Mouse (Mus musculus): ENCODE data around the gene Hspa1b. TPM values are rescaled to one million over a fixed set of nuclear protein-coding genes. Genes with fewer than 3 reads are reported as not detected.

Gene Hspa1b
- polyA plus RNA-seq, 1 experiment, result 38.8 TPM

DNA sequence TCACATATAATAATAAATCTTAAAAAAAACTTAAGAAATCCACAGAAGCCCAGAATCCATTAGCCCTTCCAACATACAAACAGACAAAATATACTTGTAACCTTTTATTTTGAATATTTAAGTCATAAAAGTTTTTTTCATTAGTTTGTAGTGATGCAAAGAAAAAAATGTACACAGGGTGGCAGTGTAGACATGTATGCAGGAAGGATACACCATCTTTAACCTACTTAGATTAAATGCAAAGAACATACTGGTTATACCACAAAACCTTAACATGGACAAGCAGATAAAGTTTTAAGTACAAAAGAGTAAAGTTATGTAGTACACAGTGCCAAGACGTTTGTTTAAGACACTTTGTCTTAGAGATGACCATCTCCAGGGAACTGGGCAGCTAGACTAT lies 2.7 kb downstream of the Hspa1b start:
- DNase-seq, result no peak
- Histone ChIP-seq H3K36me3 (ENCODE audit: control insufficient read depth, insufficient read depth, low read length) (no peaks in the 10 kb centered on the region), H3K27me3 (replicated peaks; ENCODE audit: control insufficient read depth, insufficient read depth, low read length) (no peaks in the 10 kb centered on the region), H3K4me3 (ENCODE audit: insufficient read depth, low read depth, low read length) (no peak overlapping the region), H3K4me1 (ENCODE audit: control insufficient read depth, insufficient read depth, low read length) (peaks cover 8% of the 10 kb centered on the region; the same call in 1 of the 2 replicates), H3K27ac (ENCODE audit: insufficient read depth, low read depth, low read length) (no peak overlapping the region)
- WGBS, result 34% methylated on average over 1 of the region's 1 CpGs
- TF ChIP-seq POLR2A (IDR thresholded peaks at IDR 0.05; ENCODE audit: low read depth, low read length) (no peak), CTCF (conservative IDR thresholded peaks at IDR 0.05; ENCODE audit: insufficient read depth, insufficient read length, low read depth, low read length) (no peak)

DNA sequence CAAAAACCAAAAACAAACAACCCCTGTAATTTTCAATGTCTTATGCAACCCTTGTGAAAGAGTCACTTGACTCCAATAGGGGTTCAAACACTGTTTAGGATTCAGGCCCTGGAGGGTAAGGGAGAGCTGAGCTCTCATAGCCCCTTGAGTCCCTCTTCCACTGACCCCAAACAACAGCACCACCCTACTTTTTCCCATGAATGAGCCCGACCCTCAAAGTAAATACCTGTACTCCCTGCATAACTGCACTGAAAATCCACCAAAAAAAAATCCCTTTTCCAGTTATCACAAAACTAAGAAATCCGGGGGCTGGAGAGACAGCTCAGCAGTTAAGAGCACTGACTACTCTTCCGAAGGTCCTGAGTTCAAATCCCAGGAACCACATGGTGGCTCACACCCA lies 3.2 kb downstream of the Hspa1b start:
- no peaks in the 10 kb centered on the region for H3K27me3 ChIP-seq (replicated peaks; ENCODE audit: control insufficient read depth, insufficient read depth, low read length)
- WGBS, result 82% methylated on average over 3 of the region's 3 CpGs
- no peak for DNase-seq
- TF ChIP-seq POLR2A (IDR thresholded peaks at IDR 0.05; ENCODE audit: low read depth, low read length) (no peak), CTCF (conservative IDR thresholded peaks at IDR 0.05; ENCODE audit: insufficient read depth, insufficient read length, low read depth, low read length) (no peak)
- H3K27ac ChIP-seq (ENCODE audit: insufficient read depth, low read depth, low read length), result no peak overlapping the region
- H3K36me3 ChIP-seq (ENCODE audit: control insufficient read depth, insufficient read depth, low read length), result no peaks in the 10 kb centered on the region
- H3K4me1 ChIP-seq (ENCODE audit: control insufficient read depth, insufficient read depth, low read length), result peaks cover 8% of the 10 kb centered on the region; the same call in 1 of the 2 replicates
- H3K4me3 ChIP-seq (ENCODE audit: insufficient read depth, low read depth, low read length), result no peak overlapping the region

DNA sequence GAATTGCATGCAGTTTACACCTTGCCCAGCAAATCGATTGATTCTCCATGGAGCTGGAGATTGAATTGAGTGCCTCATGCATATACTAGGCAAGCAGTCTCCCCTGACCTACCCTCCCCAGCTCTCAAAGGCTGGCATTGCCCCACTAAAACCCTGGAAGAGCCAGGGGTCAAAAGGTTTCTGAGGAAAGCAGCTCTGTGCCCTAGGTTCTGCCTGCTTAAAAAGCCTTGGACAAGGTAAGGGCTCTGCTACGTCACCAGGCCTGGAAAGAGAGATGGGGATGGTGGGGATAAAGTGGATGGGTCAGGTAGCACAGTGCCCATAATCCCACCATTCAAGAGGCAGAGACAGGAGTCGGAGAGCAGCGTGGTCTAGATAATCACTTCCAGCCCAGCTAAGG lies 4.2 kb downstream of the Hspa1b start:
- DNase-seq, result no peak
- TF ChIP-seq CTCF (conservative IDR thresholded peaks at IDR 0.05; ENCODE audit: insufficient read depth, insufficient read length, low read depth, low read length) (no peak), POLR2A (IDR thresholded peaks at IDR 0.05; ENCODE audit: low read depth, low read length) (no peak)
- Histone ChIP-seq H3K27ac (ENCODE audit: insufficient read depth, low read depth, low read length) (no peak overlapping the region), H3K27me3 (replicated peaks; ENCODE audit: control insufficient read depth, insufficient read depth, low read length) (no peaks in the 10 kb centered on the region), H3K36me3 (ENCODE audit: control insufficient read depth, insufficient read depth, low read length) (no peaks in the 10 kb centered on the region), H3K4me3 (ENCODE audit: insufficient read depth, low read depth, low read length) (no peak overlapping the region), H3K4me1 (ENCODE audit: control insufficient read depth, insufficient read depth, low read length) (peaks cover 9% of the 10 kb centered on the region; the same call in 1 of the 2 replicates)
- whole genome bisulfite sequencing, result 87% methylated on average over 4 of the region's 4 CpGs

- peaks cover 9% of the 10 kb centered on the region; the same call in 1 of the 2 replicates for H3K4me1 ChIP-seq (ENCODE audit: control insufficient read depth, insufficient read depth, low read length)
- H3K27me3 ChIP-seq (replicated peaks; ENCODE audit: control insufficient read depth, insufficient read depth, low read length), result no peaks in the 10 kb centered on the region
- no peak overlapping the region for H3K27ac ChIP-seq (ENCODE audit: insufficient read depth, low read depth, low read length)
- WGBS, result 39% methylated on average over 4 of the region's 4 CpGs
- H3K4me3 ChIP-seq (ENCODE audit: insufficient read depth, low read depth, low read length), result no peak overlapping the region
- H3K36me3 ChIP-seq (ENCODE audit: control insufficient read depth, insufficient read depth, low read length), result no peaks in the 10 kb centered on the region
- peak; percentile 80 for DNase-seq
- TF ChIP-seq CTCF (conservative IDR thresholded peaks at IDR 0.05; ENCODE audit: insufficient read depth, insufficient read length, low read depth, low read length), result no peak
- no peak for TF ChIP-seq POLR2A (IDR thresholded peaks at IDR 0.05; ENCODE audit: low read depth, low read length)
Measured at GRCm38 (mm10) chr17:34953904-34954303, 5.1 kb downstream of the Hspa1b start.

DNA sequence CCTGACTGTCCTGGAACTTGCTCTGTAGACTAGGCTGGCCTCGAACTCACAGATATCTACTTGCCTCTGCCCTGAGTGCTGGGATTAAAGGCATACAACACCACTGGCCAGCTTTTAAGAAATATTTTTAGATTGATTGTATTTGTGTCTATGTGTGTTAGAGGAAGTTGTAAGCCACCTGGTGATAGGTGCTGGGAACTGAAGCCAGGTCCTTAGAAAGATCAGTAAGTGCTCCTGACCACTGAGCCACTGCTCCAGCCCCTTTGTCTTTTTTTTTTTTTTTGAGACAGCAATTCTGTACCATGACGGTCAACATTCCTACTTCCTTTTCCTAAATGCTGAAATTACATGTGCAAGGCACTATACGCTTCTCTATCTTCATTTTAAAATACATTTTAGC lies 5.8 kb downstream of the Hspa1b start:
- DNase-seq, result no peak
- Histone ChIP-seq H3K4me1 (ENCODE audit: control insufficient read depth, insufficient read depth, low read length) (peaks cover 9% of the 10 kb centered on the region; the same call in 1 of the 2 replicates), H3K27me3 (replicated peaks; ENCODE audit: control insufficient read depth, insufficient read depth, low read length) (no peaks in the 10 kb centered on the region), H3K27ac (ENCODE audit: insufficient read depth, low read depth, low read length) (no peak overlapping the region; the same call in 1 of the 2 replicates), H3K4me3 (ENCODE audit: insufficient read depth, low read depth, low read length) (no peak overlapping the region), H3K36me3 (ENCODE audit: control insufficient read depth, insufficient read depth, low read length) (no peaks in the 10 kb centered on the region)
- 93% methylated on average over 3 of the region's 3 CpGs for WGBS
- TF ChIP-seq POLR2A (IDR thresholded peaks at IDR 0.05; ENCODE audit: low read depth, low read length) (no peak), CTCF (conservative IDR thresholded peaks at IDR 0.05; ENCODE audit: insufficient read depth, insufficient read length, low read depth, low read length) (no peak)

GRCm38 (mm10) chr17:34952378-34953040 lies 6.5 kb downstream of the Hspa1b start:
- TF ChIP-seq POLR2A (IDR thresholded peaks at IDR 0.05; ENCODE audit: low read depth, low read length), result peak; percentile 84
- peak; percentile 67 for TF ChIP-seq CTCF (conservative IDR thresholded peaks at IDR 0.05; ENCODE audit: insufficient read depth, insufficient read length, low read depth, low read length)
- no peaks in the 10 kb centered on the region for H3K27me3 ChIP-seq (replicated peaks; ENCODE audit: control insufficient read depth, insufficient read depth, low read length)
- WGBS, result under 1% methylated on average over 23 of the region's 23 CpGs
- H3K4me3 ChIP-seq (ENCODE audit: insufficient read depth, low read depth, low read length), result peak overlapping the region; percentile 99
- peaks cover 9% of the 10 kb centered on the region; the same call in 1 of the 2 replicates for H3K4me1 ChIP-seq (ENCODE audit: control insufficient read depth, insufficient read depth, low read length)
- H3K27ac ChIP-seq (ENCODE audit: insufficient read depth, low read depth, low read length), result peak overlapping the region; percentile 85
- no peaks in the 10 kb centered on the region for H3K36me3 ChIP-seq (ENCODE audit: control insufficient read depth, insufficient read depth, low read length)
- DNase-seq, result peak; percentile 83

DNA sequence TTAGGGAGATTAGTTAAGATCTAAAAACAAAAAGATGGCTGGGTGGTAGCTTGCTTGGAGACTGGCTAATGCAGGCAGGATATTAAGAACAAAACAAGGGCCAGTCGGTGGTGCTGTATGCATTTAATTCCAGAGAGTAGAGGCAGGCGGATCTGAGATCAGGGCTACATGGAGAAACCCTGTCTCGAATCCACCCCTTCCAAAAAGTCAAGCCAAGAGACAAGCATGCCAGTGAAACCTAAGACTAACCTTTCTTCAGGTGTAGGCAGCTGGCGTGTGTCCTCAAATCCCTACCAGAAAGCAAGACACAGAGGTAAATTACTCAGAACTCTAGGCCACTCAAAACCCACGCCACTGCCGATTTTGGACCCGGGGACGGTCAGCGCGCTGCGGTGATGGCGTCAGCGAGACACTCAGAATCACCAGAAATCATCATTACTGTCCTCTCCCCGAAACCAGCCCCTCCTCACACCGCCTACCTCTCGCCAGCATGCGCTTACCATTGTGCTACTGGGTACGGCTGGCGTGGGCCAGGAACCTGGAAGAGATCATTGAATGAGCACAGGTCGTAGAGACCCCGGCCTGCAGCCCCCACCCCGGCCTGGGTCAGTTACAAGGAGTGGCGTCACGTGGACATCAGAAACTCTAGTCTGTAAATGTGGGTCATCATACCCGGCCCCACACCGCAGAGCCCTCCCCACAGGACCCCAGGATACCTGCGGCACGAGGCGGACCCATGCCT lies 7.2 kb downstream of the Hspa1b start:
- WGBS, result under 1% methylated on average over 29 of the region's 29 CpGs
- H3K27ac ChIP-seq (ENCODE audit: insufficient read depth, low read depth, low read length), result peak overlapping the region; percentile 85
- H3K4me1 ChIP-seq (ENCODE audit: control insufficient read depth, insufficient read depth, low read length), result peaks cover 9% of the 10 kb centered on the region; the same call in 1 of the 2 replicates
- no peaks in the 10 kb centered on the region for H3K36me3 ChIP-seq (ENCODE audit: control insufficient read depth, insufficient read depth, low read length)
- H3K27me3 ChIP-seq (replicated peaks; ENCODE audit: control insufficient read depth, insufficient read depth, low read length), result no peaks in the 10 kb centered on the region
- TF ChIP-seq CTCF (conservative IDR thresholded peaks at IDR 0.05; ENCODE audit: insufficient read depth, insufficient read length, low read depth, low read length), result no peak
- no peak for TF ChIP-seq POLR2A (IDR thresholded peaks at IDR 0.05; ENCODE audit: low read depth, low read length)
- DNase-seq, result no peak
- H3K4me3 ChIP-seq (ENCODE audit: insufficient read depth, low read depth, low read length), result peak overlapping the region; percentile 99

Measured in kidney, adult 2 months (tissue).